Mouse (Mus musculus): ENCODE results near the gene Ankrd55.

Gene Ankrd55

GRCm38 (mm10) chr13:112292489-112292888 lies 4.2 kb downstream of the Ankrd55 start:
- DNase-seq (ENCODE audit: inconsistent age in 2 of 2, low spot score in 1 of 2): peak in 1 of 2 experiments; percentile 37

- DNase-seq (ENCODE audit: inconsistent age in 2 of 2, low spot score in 1 of 2): no peak
Observed at GRCm38 (mm10) chr13:112293092-112293491, 4.8 kb downstream of the Ankrd55 start.

GRCm38 (mm10) chr13:112294446-112294845 lies 6.2 kb downstream of the Ankrd55 start:
- no peak for DNase-seq (ENCODE audit: inconsistent age in 2 of 2, low spot score in 1 of 2)

- no peak for DNase-seq (ENCODE audit: inconsistent age in 2 of 2, low spot score in 1 of 2)
Observed at GRCm38 (mm10) chr13:112297781-112298180, 9.5 kb downstream of the Ankrd55 start.

GRCm38 (mm10) chr13:112303429-112303828 lies 15.2 kb downstream of the Ankrd55 start:
- no peak for DNase-seq (ENCODE audit: inconsistent age in 2 of 2, low spot score in 1 of 2)

GRCm38 (mm10) chr13:112308672-112309071 lies 20.4 kb downstream of the Ankrd55 start:
- peak; percentile 73 to 92 for DNase-seq (ENCODE audit: inconsistent age in 2 of 2, low spot score in 1 of 2)

GRCm38 (mm10) chr13:112311611-112312010 lies 23.4 kb downstream of the Ankrd55 start:
- peak in 1 of 2 experiments; percentile 83 for DNase-seq (ENCODE audit: inconsistent age in 2 of 2, low spot score in 1 of 2)

GRCm38 (mm10) chr13:112315442-112315841 lies 27.2 kb downstream of the Ankrd55 start:
- no peak for DNase-seq (ENCODE audit: inconsistent age in 2 of 2, low spot score in 1 of 2)

GRCm38 (mm10) chr13:112316622-112317482 lies 28.6 kb downstream of the Ankrd55 start:
- DNase-seq (ENCODE audit: inconsistent age in 2 of 2, low spot score in 1 of 2): peak in 1 of 2 experiments; percentile 18

GRCm38 (mm10) chr13:112318124-112318523 lies 29.9 kb downstream of the Ankrd55 start:
- DNase-seq (ENCODE audit: inconsistent age in 2 of 2, low spot score in 1 of 2): peak; percentile 64 to 89

GRCm38 (mm10) chr13:112323591-112324266 lies 35.5 kb downstream of the Ankrd55 start:
- DNase-seq (ENCODE audit: inconsistent age in 2 of 2, low spot score in 1 of 2): peak in 1 of 2 experiments; percentile 21

GRCm38 (mm10) chr13:112325126-112325525 lies 36.9 kb downstream of the Ankrd55 start:
- DNase-seq (ENCODE audit: inconsistent age in 2 of 2, low spot score in 1 of 2): peak in 1 of 2 experiments; percentile 24

- DNase-seq (ENCODE audit: inconsistent age in 2 of 2, low spot score in 1 of 2): peak in 1 of 2 experiments; percentile 21
Observed at GRCm38 (mm10) chr13:112326403-112326802, 38.2 kb downstream of the Ankrd55 start.

- no peak for DNase-seq (ENCODE audit: inconsistent age in 2 of 2, low spot score in 1 of 2)
Observed at GRCm38 (mm10) chr13:112326977-112327376, 38.7 kb downstream of the Ankrd55 start.

GRCm38 (mm10) chr13:112327511-112327910 lies 39.3 kb downstream of the Ankrd55 start:
- DNase-seq (ENCODE audit: inconsistent age in 2 of 2, low spot score in 1 of 2): peak in 1 of 2 experiments; percentile 79

- peak in 1 of 2 experiments; percentile 63 for DNase-seq (ENCODE audit: inconsistent age in 2 of 2, low spot score in 1 of 2)
Observed at GRCm38 (mm10) chr13:112330257-112330656, 42.0 kb downstream of the Ankrd55 start.

- DNase-seq (ENCODE audit: inconsistent age in 2 of 2, low spot score in 1 of 2): peak; percentile 34 to 84
Observed at GRCm38 (mm10) chr13:112330919-112331681, 42.8 kb downstream of the Ankrd55 start.

- no peak for DNase-seq (ENCODE audit: inconsistent age in 2 of 2, low spot score in 1 of 2)
Observed at GRCm38 (mm10) chr13:112331682-112332061, 43.4 kb downstream of the Ankrd55 start.

GRCm38 (mm10) chr13:112335531-112335930 lies 47.3 kb downstream of the Ankrd55 start:
- peak; percentile 63 to 89 for DNase-seq (ENCODE audit: inconsistent age in 2 of 2, low spot score in 1 of 2)

GRCm38 (mm10) chr13:112337146-112337545 lies 48.9 kb downstream of the Ankrd55 start:
- DNase-seq (ENCODE audit: inconsistent age in 2 of 2, low spot score in 1 of 2): no peak

GRCm38 (mm10) chr13:112340205-112340604 lies 52.0 kb downstream of the Ankrd55 start:
- DNase-seq (ENCODE audit: inconsistent age in 2 of 2, low spot score in 1 of 2): no peak
